20 mouse cellular contexts compared by ENCODE assay signal in the genomic region with DNA sequence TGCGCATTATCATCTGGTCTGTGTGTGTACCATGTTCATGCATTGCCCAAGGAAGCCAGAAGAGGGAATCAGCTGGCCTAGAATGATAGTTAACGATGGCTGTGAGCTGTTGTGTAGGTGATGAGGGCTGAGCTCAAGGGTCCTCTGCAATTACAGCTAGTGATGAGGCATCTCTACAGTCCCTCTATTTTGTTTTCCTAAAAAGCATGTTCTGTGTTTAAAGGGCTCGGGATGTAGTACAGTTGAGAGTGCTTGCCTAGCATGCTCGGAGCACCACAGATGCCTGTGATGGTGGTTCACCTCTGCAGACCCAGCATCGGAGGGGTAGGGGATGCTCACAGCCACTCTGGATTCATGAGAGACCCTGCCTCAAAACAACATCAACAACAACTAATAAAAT.
DNase-seq lines count a peak whose midpoint lies in the region; ATAC-seq and TF ChIP-seq lines count a peak whose summit lies in the region.
"Had no signal": no experiment of that assay in that cellular context is flagged by ENCODE, and none has a peak within 500 bp of the region (broad histone marks: within the 10 kb centered on the region; RNA-seq: fewer than 3 reads in every experiment).

No protein-coding gene starts in this region.

- WGBS in forebrain, embryonic 15.5 days: 91% methylated on average over 5 of the region's 5 CpGs
- WGBS in forebrain, embryonic 16.5 days: 90% methylated on average over 5 of the region's 5 CpGs
- WGBS in hindbrain, postnatal 0 days: 91% methylated on average over 5 of the region's 5 CpGs
- 94% methylated on average over 5 of the region's 5 CpGs for WGBS in hindbrain, embryonic 14.5 days
- 91% methylated on average over 5 of the region's 5 CpGs for WGBS in lung, postnatal 0 days
- 95% methylated on average over 5 of the region's 5 CpGs for WGBS in lung, adult 2 months

- TF ChIP-seq EP300 in lung, postnatal 0 days (IDR thresholded peaks at IDR 0.05): no peak

- no peaks in the 10 kb centered on the region for H3K9me3 ChIP-seq in forebrain, embryonic 15.5 days
- H3K9me3 ChIP-seq in forebrain, embryonic 16.5 days (ENCODE audit: control insufficient read depth, low read length): no peaks in the 10 kb centered on the region
- no peaks in the 10 kb centered on the region for H3K9me3 ChIP-seq in hindbrain, postnatal 0 days (ENCODE audit: low read length)
- H3K9me3 ChIP-seq in hindbrain, embryonic 14.5 days (ENCODE audit: control insufficient read depth, low read length): no peaks in the 10 kb centered on the region
- no peaks in the 10 kb centered on the region for H3K9me3 ChIP-seq in lung, postnatal 0 days (ENCODE audit: low read length)
- H3K9me3 ChIP-seq: embryonic facial prominence, embryonic 12.5 days; G1E; intestine, embryonic 15.5 days had no signal

- no peak for ATAC-seq in forebrain, embryonic 15.5 days (replicated peaks)
- ATAC-seq in forebrain, embryonic 16.5 days: no peak
- ATAC-seq in hindbrain, postnatal 0 days: no peak
- no peak for ATAC-seq in hindbrain, embryonic 14.5 days (ENCODE audit: low FRiP score)
- ATAC-seq in lung, postnatal 0 days: no peak
- ATAC-seq: CD4-positive, CD25-positive, alpha-beta regulatory T cell, adult 4 months; hindbrain, embryonic 16.5 days; intestine, embryonic 15.5 days had no signal

- H3K27ac ChIP-seq in forebrain, embryonic 15.5 days (replicated peaks): peak overlapping the region; percentile 50
- no peak overlapping the region; the same call in 1 of the 2 replicates for H3K27ac ChIP-seq in forebrain, embryonic 16.5 days (ENCODE audit: low read length)
- no peak overlapping the region for H3K27ac ChIP-seq in hindbrain, postnatal 0 days
- H3K27ac ChIP-seq in hindbrain, embryonic 14.5 days: no peak overlapping the region
- H3K27ac ChIP-seq in lung, postnatal 0 days (ENCODE audit: low read length): no peak overlapping the region
- H3K27ac ChIP-seq: embryonic facial prominence, embryonic 12.5 days; intestine, embryonic 15.5 days had no signal

- TF ChIP-seq POLR2A in lung, adult 2 months (IDR thresholded peaks at IDR 0.05; ENCODE audit: borderline replicate concordance, extremely low read depth, low read depth, low read length): no peak

- H3K27me3 ChIP-seq in forebrain, embryonic 15.5 days: no peaks in the 10 kb centered on the region
- H3K27me3 ChIP-seq in forebrain, embryonic 16.5 days (replicated peaks; ENCODE audit: control insufficient read depth, insufficient read depth, low read length): no peaks in the 10 kb centered on the region
- no peaks in the 10 kb centered on the region for H3K27me3 ChIP-seq in hindbrain, postnatal 0 days (ENCODE audit: insufficient read depth, low read length)
- no peaks in the 10 kb centered on the region for H3K27me3 ChIP-seq in hindbrain, embryonic 14.5 days (ENCODE audit: control insufficient read depth, insufficient read depth, low read length)
- no peaks in the 10 kb centered on the region for H3K27me3 ChIP-seq in lung, postnatal 0 days (replicated peaks; ENCODE audit: insufficient read depth, low read length)
- H3K27me3 ChIP-seq: embryonic facial prominence, embryonic 12.5 days; heart, embryonic 12.5 days; intestine, embryonic 15.5 days had no signal

- H3K36me3 ChIP-seq in forebrain, embryonic 15.5 days: no peaks in the 10 kb centered on the region
- H3K36me3 ChIP-seq in forebrain, embryonic 16.5 days (ENCODE audit: control insufficient read depth, insufficient read depth): no peaks in the 10 kb centered on the region
- H3K36me3 ChIP-seq in hindbrain, postnatal 0 days (ENCODE audit: insufficient read depth, low read length): no peaks in the 10 kb centered on the region
- H3K36me3 ChIP-seq in hindbrain, embryonic 14.5 days (replicated peaks; ENCODE audit: control insufficient read depth, insufficient read depth): no peaks in the 10 kb centered on the region
- no peaks in the 10 kb centered on the region for H3K36me3 ChIP-seq in lung, postnatal 0 days (ENCODE audit: insufficient read depth, low read length)
- H3K36me3 ChIP-seq: embryonic facial prominence, embryonic 12.5 days; G1E; heart, embryonic 12.5 days; intestine, embryonic 15.5 days had no signal

- peak; percentile 28 for TF ChIP-seq CTCF in hindbrain, postnatal 0 days (IDR thresholded peaks at IDR 0.05; ENCODE audit: low read depth)
- peak; percentile 5; the same call in 1 of the 2 replicates for TF ChIP-seq CTCF in lung, postnatal 0 days (IDR thresholded peaks at IDR 0.05)
- TF ChIP-seq CTCF in lung, adult 2 months (IDR thresholded peaks at IDR 0.05; ENCODE audit: insufficient read depth, low read length): no peak

- no peak overlapping the region for H3K4me2 ChIP-seq in forebrain, embryonic 15.5 days (replicated peaks)
- H3K4me2 ChIP-seq in forebrain, embryonic 16.5 days (ENCODE audit: low read length): no peak overlapping the region
- no peak overlapping the region for H3K4me2 ChIP-seq in hindbrain, postnatal 0 days (ENCODE audit: low read depth, low read length)
- H3K4me2 ChIP-seq in hindbrain, embryonic 14.5 days (replicated peaks): no peak overlapping the region
- H3K4me2 ChIP-seq in lung, postnatal 0 days (replicated peaks; ENCODE audit: low read depth, low read length): no peak overlapping the region
- H3K4me2 ChIP-seq: embryonic facial prominence, embryonic 12.5 days; heart, embryonic 12.5 days; intestine, embryonic 15.5 days had no signal

- H3K9ac ChIP-seq in forebrain, embryonic 15.5 days (replicated peaks): no peak overlapping the region
- no peak overlapping the region for H3K9ac ChIP-seq in forebrain, embryonic 16.5 days (replicated peaks; ENCODE audit: low read depth, low read length)
- H3K9ac ChIP-seq in hindbrain, postnatal 0 days (replicated peaks; ENCODE audit: low read length): no peak overlapping the region
- H3K9ac ChIP-seq in hindbrain, embryonic 14.5 days: no peak overlapping the region
- H3K9ac ChIP-seq in lung, postnatal 0 days (replicated peaks; ENCODE audit: low read depth): no peak overlapping the region
- H3K9ac ChIP-seq: embryonic facial prominence, embryonic 12.5 days; heart, embryonic 12.5 days; intestine, embryonic 15.5 days had no signal

- H3K4me1 ChIP-seq in forebrain, embryonic 15.5 days: peaks cover 34% of the 10 kb centered on the region
- H3K4me1 ChIP-seq in forebrain, embryonic 16.5 days (replicated peaks; ENCODE audit: control insufficient read depth, insufficient read depth, low read length): peaks cover 28% of the 10 kb centered on the region
- H3K4me1 ChIP-seq in hindbrain, postnatal 0 days (ENCODE audit: insufficient read depth, low read length): no peaks in the 10 kb centered on the region; the same call in 1 of the 2 replicates
- H3K4me1 ChIP-seq in hindbrain, embryonic 14.5 days (replicated peaks; ENCODE audit: control insufficient read depth, insufficient read depth, low read length): peaks cover 23% of the 10 kb centered on the region
- H3K4me1 ChIP-seq in lung, postnatal 0 days (ENCODE audit: insufficient read depth, low read depth, low read length): peaks cover 3% of the 10 kb centered on the region; the same call in 1 of the 2 replicates
- H3K4me1 ChIP-seq in lung, adult 2 months (ENCODE audit: control insufficient read depth, insufficient read depth, low read length): no peaks in the 10 kb centered on the region; the same call in none of the 2 replicates

- H3K4me3 ChIP-seq in forebrain, embryonic 15.5 days: no peak overlapping the region
- no peak overlapping the region for H3K4me3 ChIP-seq in forebrain, embryonic 16.5 days (replicated peaks; ENCODE audit: low read length)
- H3K4me3 ChIP-seq in hindbrain, postnatal 0 days (ENCODE audit: low read length): no peak overlapping the region
- no peak overlapping the region for H3K4me3 ChIP-seq in hindbrain, embryonic 14.5 days (replicated peaks; ENCODE audit: low read length)
- H3K4me3 ChIP-seq in lung, postnatal 0 days (ENCODE audit: low read depth, low read length): no peak overlapping the region
- H3K4me3 ChIP-seq in lung, adult 2 months (replicated peaks; ENCODE audit: extremely low read depth, low read depth, low read length): no peak overlapping the region
- H3K4me3 ChIP-seq: embryonic facial prominence, embryonic 12.5 days; heart, embryonic 12.5 days; intestine, embryonic 15.5 days had no signal

- no peak for DNase-seq in hindbrain, postnatal 0 days (ENCODE audit: low spot score)
- DNase-seq in hindbrain, embryonic 14.5 days (ENCODE audit: low spot score): no peak
- DNase-seq in lung, postnatal 0 days (ENCODE audit: low spot score): no peak
- no peak for DNase-seq in lung, adult 2 months
- DNase-seq in right cerebral cortex, postnatal 25 days: no peak
- DNase-seq: adrenal gland, postnatal 10 days; B cell, adult 2 months; cerebellum, adult 11 months; cerebellum, adult 8-10 months; cerebellum, postnatal 14 days; gastrocnemius, postnatal 36 days; heart, adult 18-20 months had no signal
